Mouse (Mus musculus) CH12.LX (cell line): Measurements from ENCODE around the gene Efna4.

Experiments used
- CTCF ChIP-seq, 2 experiments: IDR thresholded peaks in 1 of 2; conservative IDR thresholded peaks in 1 of 2; 2 replicates each; pipeline ENCODE4 v1.5.1; 2011 to 2012; ENCODE audit warnings: low read depth in 2 of 2, low read length in 2 of 2, improper control_type of control experiment in 1 of 2, inconsistent platforms in 1 of 2, mild to moderate bottlenecking in 1 of 2, moderate library complexity in 1 of 2
- NRF1 ChIP-seq: IDR thresholded peaks from 2 replicates; pipeline ENCODE4 v1.6.1; 2014; ENCODE audit warnings: low read depth, mild to moderate bottlenecking, inconsistent platforms, low read length, improper control_type of control experiment, moderate library complexity
- TCF12 ChIP-seq: IDR thresholded peaks from 2 replicates; pipeline ENCODE4 v1.6.1; 2014; ENCODE audit warnings: low read depth, mild to moderate bottlenecking, inconsistent platforms, low read length, improper control_type of control experiment

GRCm38 (mm10) chr3:89349869-89350501, 12.2 kb upstream of the Efna4 start, which contains the start of gene Adam15:
- TF ChIP-seq TCF12 (0 out of 2 replicates have a peak, but pooled peaks have one; percentile 23), NRF1 (peak; percentile 67), CTCF (conservative IDR thresholded peaks at IDR 0.05 in 1 of 2, IDR thresholded peaks at IDR 0.05 in 1 of 2; ENCODE audit: low read depth in 2 of 2, low read length in 2 of 2) (no peak)
